Mouse (Mus musculus): Measurements from ENCODE around the gene Ankrd33b.

DNA sequence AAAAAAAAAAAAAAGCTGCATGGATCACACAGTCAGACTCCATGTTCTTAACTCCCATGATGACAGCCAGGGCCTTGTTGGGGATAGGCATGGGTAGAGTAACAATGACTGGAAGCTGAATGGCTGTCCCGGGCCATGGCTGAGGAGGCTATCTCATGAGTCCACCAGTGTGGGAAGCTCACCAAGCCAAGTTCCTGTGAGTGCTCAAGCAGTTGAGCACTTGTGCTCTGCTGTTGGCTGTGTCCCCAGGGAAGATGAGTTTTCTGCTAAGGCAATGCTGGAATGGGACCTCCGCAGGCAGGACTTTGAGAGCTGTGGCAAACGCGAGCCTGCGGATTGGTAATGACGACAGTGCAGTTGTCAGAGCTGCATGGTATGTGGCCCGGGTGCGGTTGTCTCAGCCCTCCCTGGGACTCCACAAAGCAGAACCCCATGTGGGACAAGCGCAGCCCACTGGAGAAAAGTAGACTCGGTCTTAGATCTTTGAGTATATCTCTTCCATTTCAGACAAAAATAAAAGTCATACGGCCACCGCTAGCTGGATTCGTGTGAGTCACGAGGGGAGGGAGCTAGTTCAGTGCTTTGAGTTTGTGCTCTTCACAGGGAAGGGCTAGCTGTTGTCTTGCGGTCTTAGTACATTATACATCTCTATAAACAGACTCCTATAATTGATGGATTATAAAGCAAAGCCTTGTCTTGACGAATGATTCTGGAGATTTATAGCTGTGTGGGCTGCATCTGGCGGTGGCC, 122.7 kb downstream of the Ankrd33b start:
- TF ChIP-seq CTCF (IDR thresholded peaks at IDR 0.05; ENCODE audit: low read depth) (no peak), EP300 (IDR thresholded peaks at IDR 0.05; ENCODE audit: low read depth) (no peak)

Data from liver, postnatal 0 days (tissue).